Mouse (Mus musculus): Measurements from ENCODE around the gene Bcl11b. TPM values are rescaled to one million over a fixed set of nuclear protein-coding genes. Genes with fewer than 3 reads are reported as not detected.

The Bcl11b gene
- polyA plus RNA-seq, 1 experiment = 22.3 TPM

- H3K27ac ChIP-seq (ENCODE audit: insufficient read depth, low read depth, low read length) = no peak overlapping the region
- no peaks in the 10 kb centered on the region for H3K4me1 ChIP-seq (ENCODE audit: control insufficient read depth, insufficient read depth, insufficient read length, low read length)
- TF ChIP-seq CTCF (IDR thresholded peaks at IDR 0.05; ENCODE audit: extremely low read depth, insufficient read length, insufficient replicate concordance, low read depth, low read length) = no peak
- no peak for TF ChIP-seq POLR2A (IDR thresholded peaks at IDR 0.05; ENCODE audit: low read depth, low read length)
- H3K27me3 ChIP-seq (ENCODE audit: control insufficient read depth, insufficient read depth, low read length) = no peaks in the 10 kb centered on the region
- WGBS = 93% methylated on average over 3 of the region's 3 CpGs
- H3K36me3 ChIP-seq (ENCODE audit: control insufficient read depth, insufficient read depth, low read length) = no peaks in the 10 kb centered on the region
- no peak overlapping the region for H3K4me3 ChIP-seq (ENCODE audit: low read depth, low read length)
Observed at GRCm38 (mm10) chr12:107905333-107905732, 98.1 kb downstream of the Bcl11b start.

DNA sequence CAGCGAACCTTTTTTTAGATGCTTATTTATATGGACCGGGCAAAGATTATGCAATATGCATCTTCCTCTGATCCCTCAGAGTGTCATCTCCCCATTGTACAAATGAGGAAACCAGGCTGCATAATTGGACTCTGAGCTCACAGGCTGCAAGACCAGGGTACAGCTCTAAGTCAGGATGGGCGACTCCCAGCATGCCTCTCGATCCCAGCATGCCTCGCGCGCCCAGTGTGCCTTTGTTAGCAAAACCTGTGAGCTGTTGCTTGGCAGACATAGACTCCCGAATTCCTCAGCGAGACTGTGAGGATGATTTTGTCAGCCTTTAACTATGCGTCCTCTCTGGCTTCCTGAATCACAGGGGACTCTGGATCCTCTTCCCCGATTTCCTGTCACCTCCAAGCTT is 98.9 kb downstream of the Bcl11b start:
- Histone ChIP-seq H3K36me3 (ENCODE audit: control insufficient read depth, insufficient read depth, low read length) (no peaks in the 10 kb centered on the region), H3K4me1 (ENCODE audit: control insufficient read depth, insufficient read depth, insufficient read length, low read length) (no peaks in the 10 kb centered on the region), H3K27ac (ENCODE audit: insufficient read depth, low read depth, low read length) (no peak overlapping the region), H3K27me3 (ENCODE audit: control insufficient read depth, insufficient read depth, low read length) (no peaks in the 10 kb centered on the region), H3K4me3 (ENCODE audit: low read depth, low read length) (no peak overlapping the region)
- TF ChIP-seq CTCF (IDR thresholded peaks at IDR 0.05; ENCODE audit: extremely low read depth, insufficient read length, insufficient replicate concordance, low read depth, low read length) = no peak
- TF ChIP-seq POLR2A (IDR thresholded peaks at IDR 0.05; ENCODE audit: low read depth, low read length) = no peak
- WGBS = 77% methylated on average over 11 of the region's 11 CpGs

DNA sequence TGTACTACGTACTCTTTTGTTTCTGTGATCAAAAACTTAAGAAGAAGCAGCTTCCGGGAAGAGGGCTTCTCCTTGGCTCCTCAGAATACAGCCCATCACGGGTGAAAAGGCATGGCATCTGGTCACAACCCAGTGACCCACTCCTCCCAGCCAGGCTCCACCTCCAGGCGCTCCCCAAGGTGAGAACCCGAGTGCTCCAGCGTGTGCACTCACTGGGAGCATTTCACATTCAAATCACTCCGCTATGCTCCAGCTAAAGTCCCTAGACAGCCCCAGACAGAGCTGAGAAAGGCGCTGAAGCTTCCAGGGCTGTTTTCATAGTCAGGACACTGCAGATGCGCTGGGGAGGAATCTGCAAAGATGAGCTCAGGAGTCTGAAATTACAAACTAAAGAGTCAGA is 99.5 kb downstream of the Bcl11b start:
- TF ChIP-seq POLR2A (IDR thresholded peaks at IDR 0.05; ENCODE audit: low read depth, low read length) (no peak), CTCF (IDR thresholded peaks at IDR 0.05; ENCODE audit: extremely low read depth, insufficient read length, insufficient replicate concordance, low read depth, low read length) (no peak)

DNA sequence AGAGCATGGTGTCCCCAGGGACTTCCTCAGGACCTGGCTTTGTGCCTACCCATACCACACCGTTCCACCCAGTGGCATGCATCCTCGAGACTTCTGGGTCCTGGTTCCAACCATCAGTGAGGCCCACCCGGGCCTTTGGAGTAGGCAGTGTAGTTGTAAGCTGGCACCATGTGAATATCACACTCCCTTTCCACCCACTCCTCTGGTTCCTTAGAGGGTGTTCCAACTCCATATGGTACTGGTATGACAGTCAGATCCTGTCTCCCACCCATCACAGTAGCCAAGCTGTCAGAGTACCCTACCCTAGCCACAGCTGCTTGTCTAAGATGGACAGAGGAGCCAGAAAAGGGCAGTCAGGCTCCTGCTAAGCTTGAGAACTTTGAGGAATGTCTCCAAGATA is 112.0 kb downstream of the Bcl11b start:
- TF ChIP-seq POLR2A (IDR thresholded peaks at IDR 0.05; ENCODE audit: low read depth, low read length) (no peak), CTCF (IDR thresholded peaks at IDR 0.05; ENCODE audit: extremely low read depth, insufficient read length, insufficient replicate concordance, low read depth, low read length) (no peak)
- Histone ChIP-seq H3K4me3 (ENCODE audit: low read depth, low read length) (no peak overlapping the region), H3K4me1 (ENCODE audit: control insufficient read depth, insufficient read depth, insufficient read length, low read length) (no peaks in the 10 kb centered on the region), H3K27ac (ENCODE audit: insufficient read depth, low read depth, low read length) (no peak overlapping the region), H3K27me3 (ENCODE audit: control insufficient read depth, insufficient read depth, low read length) (no peaks in the 10 kb centered on the region; the same call in 1 of the 2 replicates), H3K36me3 (ENCODE audit: control insufficient read depth, insufficient read depth, low read length) (no peaks in the 10 kb centered on the region)
- WGBS = 84% methylated on average over 3 of the region's 3 CpGs

More for the DNA sequence above, 99.5 kb downstream of the Bcl11b start:
- WGBS = 56% methylated on average over 9 of the region's 9 CpGs
- H3K27me3 ChIP-seq (ENCODE audit: control insufficient read depth, insufficient read depth, low read length) = no peaks in the 10 kb centered on the region
- H3K4me1 ChIP-seq (ENCODE audit: control insufficient read depth, insufficient read depth, insufficient read length, low read length) = no peaks in the 10 kb centered on the region
- no peak overlapping the region for H3K4me3 ChIP-seq (ENCODE audit: low read depth, low read length)
- H3K27ac ChIP-seq (ENCODE audit: insufficient read depth, low read depth, low read length) = no peak overlapping the region
- H3K36me3 ChIP-seq (ENCODE audit: control insufficient read depth, insufficient read depth, low read length) = no peaks in the 10 kb centered on the region

DNA sequence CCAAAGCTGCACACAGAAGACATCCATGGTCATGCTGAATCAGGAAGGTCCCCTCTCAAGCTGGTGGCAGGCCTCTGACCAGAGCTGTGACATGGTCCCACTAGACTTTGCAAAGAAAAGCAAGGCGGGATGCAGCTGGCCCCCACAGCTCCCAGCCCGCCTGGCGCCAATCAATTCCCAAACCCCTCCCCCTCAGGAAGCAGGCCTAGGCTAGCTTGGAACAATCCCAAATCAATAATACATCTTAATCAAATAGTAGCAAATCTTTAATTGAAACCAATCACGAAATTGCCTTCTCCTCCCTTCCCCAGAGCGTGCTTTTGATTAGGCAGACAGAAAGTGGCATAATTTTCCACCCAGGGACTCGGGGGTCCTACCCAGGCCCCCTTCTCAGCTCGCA is 113.1 kb downstream of the Bcl11b start:
- no peaks in the 10 kb centered on the region; the same call in 1 of the 2 replicates for H3K27me3 ChIP-seq (ENCODE audit: control insufficient read depth, insufficient read depth, low read length)
- H3K4me3 ChIP-seq (ENCODE audit: low read depth, low read length) = no peak overlapping the region
- H3K27ac ChIP-seq (ENCODE audit: insufficient read depth, low read depth, low read length) = no peak overlapping the region
- H3K4me1 ChIP-seq (ENCODE audit: control insufficient read depth, insufficient read depth, insufficient read length, low read length) = no peaks in the 10 kb centered on the region
- no peaks in the 10 kb centered on the region for H3K36me3 ChIP-seq (ENCODE audit: control insufficient read depth, insufficient read depth, low read length)
- WGBS = 58% methylated on average over 7 of the region's 7 CpGs
- TF ChIP-seq CTCF (IDR thresholded peaks at IDR 0.05; ENCODE audit: extremely low read depth, insufficient read length, insufficient replicate concordance, low read depth, low read length) = no peak
- TF ChIP-seq POLR2A (IDR thresholded peaks at IDR 0.05; ENCODE audit: low read depth, low read length) = no peak

DNA sequence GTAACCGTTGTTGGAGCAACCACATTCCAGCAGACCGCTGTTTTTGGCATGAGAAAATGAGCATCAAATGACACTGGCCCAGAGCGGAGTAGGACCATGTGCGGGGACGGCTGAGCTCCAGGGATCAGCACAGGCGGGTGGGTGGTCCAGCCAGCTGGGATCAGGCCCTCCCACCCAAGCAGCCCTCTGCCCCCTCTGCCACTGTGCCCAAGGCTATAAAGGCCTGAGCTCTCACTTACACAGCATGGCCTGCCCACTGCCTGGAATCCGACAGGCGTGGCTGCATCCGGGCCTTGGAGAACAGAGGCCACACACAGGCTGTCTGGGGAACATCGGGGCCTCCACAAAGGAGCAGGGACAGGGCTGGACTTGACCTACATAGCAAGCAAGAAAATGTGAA is 113.6 kb downstream of the Bcl11b start:
- no peaks in the 10 kb centered on the region; the same call in 1 of the 2 replicates for H3K27me3 ChIP-seq (ENCODE audit: control insufficient read depth, insufficient read depth, low read length)
- H3K4me3 ChIP-seq (ENCODE audit: low read depth, low read length) = no peak overlapping the region
- no peaks in the 10 kb centered on the region for H3K4me1 ChIP-seq (ENCODE audit: control insufficient read depth, insufficient read depth, insufficient read length, low read length)
- no peak overlapping the region for H3K27ac ChIP-seq (ENCODE audit: insufficient read depth, low read depth, low read length)
- 74% methylated on average over 10 of the region's 10 CpGs for WGBS
- TF ChIP-seq CTCF (IDR thresholded peaks at IDR 0.05; ENCODE audit: extremely low read depth, insufficient read length, insufficient replicate concordance, low read depth, low read length) = no peak
- H3K36me3 ChIP-seq (ENCODE audit: control insufficient read depth, insufficient read depth, low read length) = no peaks in the 10 kb centered on the region

GRCm38 (mm10) chr12:107888646-107889045 is 114.8 kb downstream of the Bcl11b start:
- no peaks in the 10 kb centered on the region; the same call in 1 of the 2 replicates for H3K27me3 ChIP-seq (ENCODE audit: control insufficient read depth, insufficient read depth, low read length)
- no peak overlapping the region for H3K27ac ChIP-seq (ENCODE audit: insufficient read depth, low read depth, low read length)
- 70% methylated on average over 5 of the region's 5 CpGs for WGBS
- no peaks in the 10 kb centered on the region for H3K36me3 ChIP-seq (ENCODE audit: control insufficient read depth, insufficient read depth, low read length)
- no peak overlapping the region for H3K4me3 ChIP-seq (ENCODE audit: low read depth, low read length)
- peaks cover 3% of the 10 kb centered on the region; the same call in 1 of the 2 replicates for H3K4me1 ChIP-seq (ENCODE audit: control insufficient read depth, insufficient read depth, insufficient read length, low read length)
- TF ChIP-seq POLR2A (IDR thresholded peaks at IDR 0.05; ENCODE audit: low read depth, low read length) (no peak), CTCF (IDR thresholded peaks at IDR 0.05; ENCODE audit: extremely low read depth, insufficient read length, insufficient replicate concordance, low read depth, low read length) (no peak)

Data from small intestine, adult 2 months (tissue).